Mouse (Mus musculus): ENCODE results near the gene Slc25a42.

The Slc25a42 gene

DNA sequence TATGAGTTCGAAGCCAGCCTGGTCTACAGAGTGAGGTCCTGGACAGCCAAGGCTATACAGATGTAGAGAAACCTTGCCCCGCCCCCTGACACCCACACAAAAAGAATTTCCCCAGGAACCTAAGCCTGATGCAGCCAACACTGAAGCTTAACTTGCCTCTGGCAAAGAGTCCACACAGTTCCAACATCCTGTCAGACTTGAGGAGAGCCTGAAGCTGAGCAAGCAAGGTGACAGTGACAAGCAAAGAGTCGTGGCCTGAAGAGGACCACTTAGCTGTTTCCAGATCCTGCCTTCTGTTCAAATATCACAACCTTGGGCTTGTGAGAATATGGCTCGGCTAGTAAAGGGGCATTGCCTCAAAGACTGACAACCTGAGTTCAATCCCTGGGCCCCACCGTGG lies 3.0 kb upstream of the Slc25a42 start:
- DNase-seq (ENCODE audit: low read depth, low spot score), result no peak

DNA sequence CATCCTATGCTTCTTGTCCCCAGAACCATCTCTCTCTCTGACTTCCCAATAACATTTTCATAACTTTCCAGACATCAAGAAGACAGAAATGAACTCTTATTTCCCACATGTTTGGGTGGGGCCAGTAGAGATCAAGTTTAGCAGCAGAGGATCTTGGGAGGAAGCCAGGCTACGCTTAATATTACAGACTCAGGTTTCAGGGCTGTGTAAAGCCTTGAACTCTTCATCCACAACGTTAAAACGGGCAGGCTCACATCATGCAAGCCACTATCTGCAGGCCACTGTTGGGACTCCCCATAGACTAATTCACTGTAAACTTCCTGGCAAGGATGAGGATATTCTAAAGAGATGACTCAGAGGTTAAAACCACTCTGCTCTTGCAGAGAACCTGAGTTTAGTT lies 2.3 kb upstream of the Slc25a42 start:
- no peak for DNase-seq (ENCODE audit: low read depth, low spot score)

DNA sequence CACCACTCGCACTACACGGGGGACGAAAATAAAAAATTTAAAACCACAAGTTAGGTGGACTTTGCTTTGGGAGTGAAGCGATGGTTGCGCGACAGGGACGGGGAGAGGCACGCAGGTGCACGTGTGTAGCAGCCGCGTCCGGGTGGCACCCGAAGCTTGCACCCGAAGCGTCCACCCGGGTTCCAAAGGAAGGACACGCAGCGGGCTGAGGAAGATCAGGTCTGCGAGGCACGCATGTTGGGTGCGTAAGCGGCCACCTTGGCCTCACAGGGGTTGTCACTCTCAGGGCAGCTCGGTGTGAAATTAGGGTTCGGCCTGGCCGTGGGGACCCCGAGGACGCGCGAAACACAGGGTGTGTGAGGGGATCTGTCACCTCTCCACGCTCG lies 386 bp downstream of the Slc25a42 start:
- no peak for DNase-seq (ENCODE audit: low read depth, low spot score)

- DNase-seq (ENCODE audit: low read depth, low spot score), result no peak
Observed at GRCm38 (mm10) chr8:70211275-70211674, 830 bp downstream of the Slc25a42 start.

DNA sequence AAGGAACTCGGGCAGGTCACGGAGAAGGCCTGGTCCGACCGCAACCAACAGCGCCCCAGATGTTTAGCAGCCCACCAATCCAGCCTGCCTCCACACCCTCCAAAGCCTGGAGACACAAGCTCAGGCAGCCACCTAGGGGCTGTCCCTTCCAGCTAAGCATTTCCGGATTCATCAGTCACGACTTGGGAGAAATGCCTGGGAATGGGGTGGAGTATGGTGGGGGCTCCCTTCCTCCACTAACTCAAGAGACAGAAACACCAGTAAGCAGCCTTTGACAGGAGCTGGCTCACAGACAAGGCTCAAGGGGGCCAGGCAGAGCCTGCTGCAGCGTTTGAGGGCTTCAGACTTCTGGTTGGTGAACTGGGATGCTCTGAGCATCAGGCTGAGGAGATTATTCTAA lies 1.6 kb downstream of the Slc25a42 start:
- DNase-seq (ENCODE audit: low read depth, low spot score), result no peak

DNA sequence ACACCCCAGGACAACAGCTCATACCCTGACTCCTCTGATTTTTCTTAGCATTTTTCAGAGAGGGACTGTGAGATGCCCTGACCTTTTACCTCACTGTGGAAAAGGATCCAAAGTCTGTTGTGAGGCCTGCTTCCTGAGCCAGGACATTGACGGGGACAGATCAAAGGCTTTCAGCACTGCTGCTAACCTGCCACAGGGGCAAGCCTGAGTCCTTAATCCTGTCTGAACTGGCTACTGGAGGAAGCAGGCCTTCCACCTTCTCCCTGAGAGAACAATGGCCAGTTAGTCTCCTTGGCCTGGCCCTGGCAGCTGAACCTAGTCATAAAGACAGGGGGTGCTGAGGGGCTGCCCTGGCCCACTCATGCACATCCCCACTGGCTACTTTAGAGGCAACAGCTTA lies 4.0 kb downstream of the Slc25a42 start:
- DNase-seq (ENCODE audit: low read depth, low spot score), result no peak

- no peak for DNase-seq (ENCODE audit: low read depth, low spot score)
Observed at GRCm38 (mm10) chr8:70204757-70205156, 7.3 kb downstream of the Slc25a42 start.

DNA sequence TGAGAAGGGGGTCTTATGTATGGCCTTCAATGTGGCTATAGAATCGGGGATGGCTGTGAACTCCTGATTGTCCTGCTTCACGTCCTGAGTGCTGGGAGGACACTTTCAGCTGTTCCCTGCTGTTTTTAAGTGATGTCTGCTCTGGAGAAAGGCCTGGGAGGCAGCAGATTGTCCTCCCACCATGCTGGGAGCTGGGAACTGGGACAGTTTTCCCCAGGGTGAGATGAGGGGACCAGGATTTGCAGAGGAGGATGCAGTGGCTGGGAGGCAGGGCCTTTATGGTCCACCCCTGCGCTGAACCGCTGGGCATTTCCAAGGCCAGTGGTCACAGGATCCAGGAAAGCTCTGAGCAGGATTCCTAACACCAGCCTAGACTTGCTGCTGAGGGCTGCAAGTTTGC lies 9.0 kb downstream of the Slc25a42 start:
- DNase-seq (ENCODE audit: low read depth, low spot score), result no peak

DNA sequence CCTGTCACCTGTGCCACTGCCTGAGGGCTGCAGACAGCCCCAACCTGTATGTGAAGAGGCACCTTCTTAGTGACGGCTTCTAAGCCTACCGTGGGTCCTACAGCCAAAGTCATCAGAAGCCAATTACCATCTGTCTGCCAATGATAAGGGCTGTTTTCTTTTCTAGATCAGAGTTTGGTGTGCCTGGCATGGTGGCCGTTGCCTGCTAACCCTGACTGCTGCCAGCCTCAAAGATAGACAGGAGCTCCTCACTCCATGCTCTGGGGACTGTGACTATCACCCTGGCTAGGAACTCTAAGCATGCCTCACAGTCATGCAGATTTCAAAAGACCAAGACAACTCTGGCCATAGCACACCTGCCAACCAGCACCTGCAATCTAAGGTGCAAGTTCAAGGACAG lies 10.7 kb downstream of the Slc25a42 start:
- no peak for DNase-seq (ENCODE audit: low read depth, low spot score)

DNA sequence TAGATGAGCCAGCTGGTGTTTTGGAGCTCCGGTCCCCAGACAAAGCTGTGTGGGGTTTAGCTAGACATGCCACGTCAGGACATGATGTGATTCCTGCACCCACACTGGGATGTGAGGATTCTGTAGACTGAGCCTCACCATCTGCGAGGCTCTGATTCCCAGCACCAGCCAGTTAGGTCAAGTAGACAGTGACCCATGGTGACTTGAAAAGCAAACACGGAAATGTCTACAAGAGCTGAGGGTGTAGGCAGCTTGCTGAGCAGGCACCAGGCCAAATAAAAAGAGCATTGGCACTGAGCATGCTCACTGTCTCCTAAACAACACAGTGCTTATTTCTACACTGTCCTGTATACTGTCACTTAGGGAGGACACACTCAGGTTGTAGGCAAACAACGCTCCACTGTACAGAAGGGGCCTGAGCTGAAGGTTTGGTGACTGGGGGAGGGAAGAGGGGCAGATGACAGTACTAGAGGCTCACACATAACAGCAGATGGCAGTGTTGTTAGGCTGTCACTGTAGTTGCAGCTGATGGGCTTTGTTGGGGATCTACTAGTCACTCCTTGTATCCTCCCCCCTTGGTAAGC lies 11.9 kb downstream of the Slc25a42 start:
- no peak for DNase-seq (ENCODE audit: low read depth, low spot score)

- DNase-seq (ENCODE audit: low read depth, low spot score), result no peak
Observed at GRCm38 (mm10) chr8:70197603-70198002, 14.5 kb downstream of the Slc25a42 start.

- DNase-seq (ENCODE audit: low read depth, low spot score), result no peak
Observed at GRCm38 (mm10) chr8:70195762-70196161, 16.3 kb downstream of the Slc25a42 start.

DNA sequence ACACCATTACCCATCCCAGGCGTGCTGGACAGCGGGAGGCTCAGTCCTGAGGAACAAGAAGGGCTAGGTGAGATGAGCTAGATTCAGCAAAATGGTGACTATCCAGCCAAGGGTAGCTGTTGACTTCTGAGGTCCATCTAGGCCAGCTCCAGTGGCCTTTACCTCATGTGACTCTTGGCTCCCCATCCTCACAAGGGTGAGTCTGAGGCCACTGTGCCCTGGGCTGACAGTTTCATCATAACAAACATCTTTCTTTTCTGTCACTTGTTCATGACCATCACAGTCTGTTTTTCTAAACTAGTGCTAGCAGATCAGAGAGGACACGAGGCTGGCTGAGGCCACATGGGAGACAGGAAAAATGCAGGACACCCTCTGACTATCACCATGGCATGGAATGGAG lies 17.9 kb downstream of the Slc25a42 start:
- DNase-seq (ENCODE audit: low read depth, low spot score), result no peak

- no peak for DNase-seq (ENCODE audit: low read depth, low spot score)
Observed at GRCm38 (mm10) chr8:70193238-70193637, 18.9 kb downstream of the Slc25a42 start.

DNA sequence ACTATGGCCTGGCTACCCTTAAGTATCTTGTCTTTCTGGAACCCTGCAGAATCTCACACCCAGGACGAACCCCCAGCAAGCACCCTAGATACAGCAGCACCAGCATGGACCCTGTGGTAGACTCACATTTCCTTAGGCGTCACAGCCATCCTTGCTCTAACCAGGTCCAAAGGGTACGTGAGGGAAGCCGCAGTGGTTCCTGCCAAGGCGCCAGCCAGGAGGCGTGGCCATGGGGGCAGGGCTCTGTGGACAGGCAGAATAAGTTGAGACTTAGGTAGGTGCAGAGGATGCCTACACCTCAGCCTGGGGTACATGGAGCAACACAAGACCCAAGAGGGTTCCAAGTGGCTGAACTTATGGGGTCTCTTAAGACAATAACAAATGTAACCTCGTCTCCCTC lies 23.4 kb downstream of the Slc25a42 start:
- no peak for DNase-seq (ENCODE audit: low read depth, low spot score)

- no peak for DNase-seq (ENCODE audit: low read depth, low spot score)
Observed at GRCm38 (mm10) chr8:70183194-70183593, 28.9 kb downstream of the Slc25a42 start.

DNA sequence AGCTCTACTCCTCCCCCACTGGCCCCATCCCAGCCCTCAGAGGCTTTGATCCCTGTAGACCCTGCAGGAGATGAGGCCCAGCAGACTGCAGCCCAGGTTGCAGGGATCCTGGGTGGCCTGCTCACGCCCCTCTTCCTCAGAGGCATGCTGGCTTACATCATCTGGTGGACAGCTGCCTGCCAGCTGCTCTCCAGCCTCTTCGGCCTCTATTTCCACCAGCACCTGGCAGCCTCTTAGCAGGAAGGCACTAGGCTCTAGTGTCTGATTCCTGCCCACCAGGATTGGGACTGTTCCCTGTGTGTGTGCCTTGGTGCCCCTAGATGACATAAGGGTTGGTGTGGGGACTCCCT lies 30.2 kb downstream of the Slc25a42 start:
- DNase-seq (ENCODE audit: low read depth, low spot score), result no peak

GRCm38 (mm10) chr8:70181212-70181902 lies 30.7 kb downstream of the Slc25a42 start:
- DNase-seq (ENCODE audit: low read depth, low spot score), result no peak

DNA sequence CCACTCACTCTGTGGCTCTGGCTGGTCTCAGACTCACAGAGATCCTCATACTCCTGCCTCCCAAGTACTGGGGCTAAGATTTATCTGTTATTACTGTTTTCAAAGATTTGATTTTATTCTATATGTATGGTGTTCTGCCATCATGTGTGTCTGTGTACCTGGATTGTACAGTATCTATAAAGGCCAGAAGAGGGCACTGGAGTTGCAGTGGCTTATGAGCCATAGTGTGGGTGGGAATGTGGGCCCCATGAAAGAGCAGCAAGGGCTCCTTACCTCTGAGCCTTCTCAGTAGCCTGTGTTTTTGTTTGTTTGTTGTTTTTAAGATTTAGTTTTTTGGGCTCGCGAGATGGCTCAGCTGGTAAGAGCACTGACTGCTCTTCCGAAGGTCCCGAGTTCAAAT lies 33.0 kb downstream of the Slc25a42 start:
- no peak for DNase-seq (ENCODE audit: low read depth, low spot score)

GRCm38 (mm10) chr8:70178231-70178630 lies 33.9 kb downstream of the Slc25a42 start:
- no peak for DNase-seq (ENCODE audit: low read depth, low spot score)

DNA sequence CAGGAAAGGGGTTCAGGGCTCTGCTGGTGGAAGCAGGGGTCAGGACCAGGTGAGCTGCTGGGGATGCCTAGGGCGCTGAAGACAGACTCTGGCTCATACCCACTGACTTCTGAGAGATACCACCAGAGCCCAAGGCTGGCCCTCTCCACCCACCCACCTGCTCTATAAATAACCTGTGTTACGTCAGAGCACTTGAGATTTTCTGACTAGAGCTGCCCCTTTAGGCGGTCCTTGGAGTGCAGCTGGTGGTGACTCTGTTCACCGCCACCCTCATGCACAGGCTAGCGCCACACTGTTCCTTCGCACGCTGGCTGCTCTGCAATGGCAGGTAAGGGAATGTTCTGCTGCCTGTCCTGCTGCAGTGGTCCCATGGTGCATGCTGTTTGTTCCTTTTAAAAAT lies 38.0 kb downstream of the Slc25a42 start:
- DNase-seq (ENCODE audit: low read depth, low spot score), result no peak

DNA sequence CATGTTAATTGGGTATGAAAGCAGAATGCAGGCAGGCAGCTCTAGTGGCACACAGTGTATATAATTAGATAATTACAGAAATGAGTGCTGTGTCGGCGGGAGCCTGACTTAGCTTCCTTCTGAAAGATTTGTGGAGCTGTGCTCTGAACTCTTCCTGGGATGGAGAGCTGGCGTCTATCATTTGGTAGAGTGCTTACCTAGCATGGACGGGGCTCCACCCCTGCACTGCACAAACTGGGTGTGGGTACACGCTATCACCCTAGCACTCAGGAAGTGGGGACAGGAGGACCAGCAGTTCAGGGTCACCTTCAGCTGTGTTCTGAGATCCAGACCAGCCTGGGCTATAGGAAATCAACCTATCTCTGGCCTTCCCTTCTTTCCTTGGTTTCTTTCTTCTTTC lies 38.8 kb downstream of the Slc25a42 start:
- no peak for DNase-seq (ENCODE audit: low read depth, low spot score)

DNA sequence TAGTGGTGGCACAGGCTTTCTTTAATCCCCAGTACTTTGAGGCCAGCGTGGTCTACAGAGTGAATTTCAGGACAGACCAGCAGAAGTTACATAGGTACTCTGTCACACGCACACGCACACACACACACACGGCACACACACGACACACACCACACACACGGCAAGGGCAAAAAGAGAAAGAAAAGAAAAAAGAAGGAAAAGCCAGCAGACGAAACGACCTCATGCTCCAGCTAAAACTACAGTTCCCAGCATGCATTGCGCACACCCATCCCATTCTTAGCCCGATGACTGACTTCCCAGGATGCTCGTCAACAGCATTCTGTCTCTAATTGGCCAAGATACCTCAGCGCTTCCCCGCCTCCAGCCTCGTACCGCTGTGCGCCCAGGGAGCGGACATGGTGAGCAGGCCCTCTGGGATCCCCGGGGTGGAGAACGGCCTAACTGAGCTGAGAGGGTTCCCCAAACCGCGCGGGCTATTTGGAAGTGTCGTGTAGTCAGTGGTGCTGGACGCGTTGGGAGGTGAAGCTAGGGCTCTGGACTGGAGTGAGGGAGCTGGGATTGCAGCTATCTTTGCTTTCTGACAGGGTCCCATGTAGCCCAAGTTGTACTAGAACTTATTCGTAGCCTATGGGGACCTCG lies 39.9 kb downstream of the Slc25a42 start, which contains the start of gene Tmem161a:
Gene Tmem161a, plus strand, starts transcription at position 314 of the 639 bp plus-strand sequence.
- peak; percentile 89 for DNase-seq (ENCODE audit: low read depth, low spot score)
